Mouse (Mus musculus): Measurements from ENCODE around the gene Sgcg.

GRCm38 (mm10) chr14:61192326-61192725 lies 66.0 kb downstream of the Sgcg start:
- no peak for TF ChIP-seq POLR2A (IDR thresholded peaks at IDR 0.05; ENCODE audit: insufficient read depth, low read depth, low read length)
- TF ChIP-seq CTCF (IDR thresholded peaks at IDR 0.05; ENCODE audit: insufficient read depth, low read depth, low read length) = no peak

Measured in olfactory bulb, adult 2 months (tissue).